Mouse (Mus musculus) neural tube, embryonic 12.5 days (tissue): Measurements from ENCODE around the gene Fbxo21. TPM values are rescaled to one million over a fixed set of nuclear protein-coding genes. Genes with fewer than 3 reads are reported as not detected.

Experiments used
- ATAC-seq: fragments of 200-750 bp; cut with Nextera tagmentation; 2 replicates; pipeline ENCODE4 v1.8.0; 2017; ENCODE audit warnings: low read depth, mild to moderate bottlenecking, moderate TSS enrichment, moderate library complexity; ENCODE audit not compliant: low FRiP score
- H3K27ac ChIP-seq: fragments of 300-500 bp; sonication (generic); 2 replicates; pipeline ENCODE4 v1.5.1; 2016
- H3K27me3 ChIP-seq: fragments of 300-500 bp; sonication (generic); replicated peaks from 2 replicates; pipeline ENCODE4 v1.6.1; 2016; ENCODE audit warnings: mild to moderate bottlenecking
- H3K36me3 ChIP-seq: fragments of 300-500 bp; sonication (generic); 2 replicates; pipeline ENCODE4 v1.6.1; 2016; ENCODE audit warnings: mild to moderate bottlenecking
- H3K4me1 ChIP-seq: fragments of 300-500 bp; sonication (generic); 2 replicates; pipeline ENCODE4 v1.6.1; 2016
- H3K4me2 ChIP-seq: fragments of 300-500 bp; sonication (generic); replicated peaks from 2 replicates; pipeline ENCODE4 v1.6.1; 2016; ENCODE audit warnings: mild to moderate bottlenecking
- H3K4me3 ChIP-seq: fragments of 300-500 bp; sonication (generic); 2 replicates; pipeline ENCODE4 v1.5.1; 2016
- H3K9ac ChIP-seq: fragments of 300-500 bp; sonication (generic); 2 replicates; pipeline ENCODE4 v1.6.1; 2016; ENCODE audit warnings: mild to moderate bottlenecking
- H3K9me3 ChIP-seq: fragments of 300-500 bp; sonication (generic); 2 replicates; pipeline ENCODE4 v1.6.1; 2016; ENCODE audit warnings: mild to moderate bottlenecking
- WGBS: fragments of 180-500 bp; shearing (Covaris S2); methylation state at CpG from one replicate; pipeline ENCODE4 v1.1.7; 2016; 5-methylcytosine and 5-hydroxymethylcytosine counted together
- polyA plus RNA-seq: library from polyadenylated mRNA; unstranded; fragments of >200 nt; fragmentation: Nextera tagmentation; extraction: Ambion mirVana; gene quantifications from 2 replicates; pipeline ENCODE4 v1.2.1, GENCODE M21; 2016

Gene Fbxo21
- polyA plus RNA-seq, 1 experiment from 2014 or later: 137 TPM

GRCm38 (mm10) chr5:118057508-118058111 is 81.1 kb downstream of the Fbxo21 start:
- ATAC-seq: no peak

DNA sequence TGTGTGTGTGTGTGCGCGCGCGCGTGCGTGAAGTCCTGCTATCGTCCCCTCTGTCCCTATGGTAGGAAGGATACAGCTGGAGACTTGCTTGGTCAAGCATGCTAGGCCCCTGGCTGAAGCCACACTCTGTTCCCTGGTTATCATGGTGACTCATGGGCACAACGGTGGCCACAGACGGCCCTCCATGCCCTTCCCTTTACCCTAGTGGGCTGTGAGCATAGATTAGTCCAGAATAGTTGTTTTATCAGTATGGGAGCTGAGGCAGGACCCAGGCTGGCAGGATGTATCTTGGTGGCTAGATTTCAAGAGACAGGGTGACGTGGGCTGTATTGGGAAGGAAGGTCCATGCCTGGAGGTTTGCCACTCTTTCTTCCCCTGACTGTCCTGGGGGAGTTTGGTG is 82.3 kb downstream of the Fbxo21 start:
- H3K36me3 ChIP-seq: no peaks in the 10 kb centered on the region
- no peak overlapping the region for H3K27ac ChIP-seq
- no peak overlapping the region for H3K4me2 ChIP-seq
- no peak overlapping the region for H3K9ac ChIP-seq
- H3K27me3 ChIP-seq: no peaks in the 10 kb centered on the region
- no peaks in the 10 kb centered on the region for H3K9me3 ChIP-seq
- 90% methylated on average over 10 of the region's 10 CpGs for WGBS
- peaks cover 22% of the 10 kb centered on the region for H3K4me1 ChIP-seq
- no peak for ATAC-seq
- H3K4me3 ChIP-seq: no peak overlapping the region

More at GRCm38 (mm10) chr5:118057508-118058111, 81.1 kb downstream of the Fbxo21 start:
- Histone ChIP-seq H3K9ac (no peak overlapping the region), H3K36me3 (no peaks in the 10 kb centered on the region), H3K27ac (no peak overlapping the region), H3K27me3 (no peaks in the 10 kb centered on the region), H3K9me3 (no peaks in the 10 kb centered on the region), H3K4me2 (no peak overlapping the region), H3K4me3 (no peak overlapping the region), H3K4me1 (peaks cover 14% of the 10 kb centered on the region)
- WGBS: 54% methylated on average over 8 of the region's 8 CpGs

DNA sequence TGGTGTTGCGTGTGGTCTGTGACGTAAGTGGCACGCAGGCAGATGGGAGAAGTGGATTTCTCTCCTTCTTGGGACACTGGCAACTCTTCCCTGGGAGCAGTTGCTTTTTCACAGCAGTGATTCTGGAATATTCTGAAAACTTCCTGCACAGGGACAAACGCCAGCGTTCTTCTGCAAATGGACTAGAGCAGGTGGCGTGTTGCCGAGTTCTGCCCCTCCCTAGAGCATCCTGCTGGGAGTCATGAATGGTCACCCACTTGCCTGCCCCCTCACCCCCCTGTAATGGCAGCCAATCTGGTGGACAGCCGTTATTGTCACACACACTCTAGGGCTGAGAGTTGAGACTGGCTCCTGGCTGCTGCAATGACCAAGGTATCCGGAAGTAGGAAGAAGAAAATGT is 83.1 kb downstream of the Fbxo21 start:
- Histone ChIP-seq H3K36me3 (no peaks in the 10 kb centered on the region), H3K4me1 (peaks cover 27% of the 10 kb centered on the region), H3K4me3 (no peak overlapping the region), H3K9ac (no peak overlapping the region), H3K4me2 (no peak overlapping the region), H3K27me3 (no peaks in the 10 kb centered on the region), H3K27ac (no peak overlapping the region), H3K9me3 (no peaks in the 10 kb centered on the region)
- no peak for ATAC-seq
- WGBS: 83% methylated on average over 9 of the region's 9 CpGs

Other genes starting within 250 kb of the Fbxo21 start
- gene Nos1, start 195.7 kb upstream of the Fbxo21 start, polyA plus RNA-seq: 1.00 and 1.1 TPM in 2 replicates
- gene Tesc, start 51.0 kb downstream of the Fbxo21 start, polyA plus RNA-seq: 1.4 and 1.8 TPM in 2 replicates
- gene Fbxw8, start 178.7 kb downstream of the Fbxo21 start, polyA plus RNA-seq: 38.4 and 40.4 TPM in 2 replicates
- gene Hrk, start 187.9 kb downstream of the Fbxo21 start, polyA plus RNA-seq: 4.3 and 5.3 TPM in 2 replicates